Mouse (Mus musculus) regulatory T cell (primary cell): ENCODE measurements around the gene Orc5.
"Not testable (repeated sequence)": the region's sequence is repeated elsewhere in the genome, so short reads cannot be mapped to it uniquely, and the experiment has no call there.

ENCODE experiments used
- in situ Hi-C: fragments of 300-600 bp; cut with MboI, MseI; formaldehyde crosslinking; loops from one replicate; pipeline ENCODE4 v1.15.1; 2025; ENCODE audit warnings: high pct_unique_total_duplicates

Gene Orc5

DNA sequence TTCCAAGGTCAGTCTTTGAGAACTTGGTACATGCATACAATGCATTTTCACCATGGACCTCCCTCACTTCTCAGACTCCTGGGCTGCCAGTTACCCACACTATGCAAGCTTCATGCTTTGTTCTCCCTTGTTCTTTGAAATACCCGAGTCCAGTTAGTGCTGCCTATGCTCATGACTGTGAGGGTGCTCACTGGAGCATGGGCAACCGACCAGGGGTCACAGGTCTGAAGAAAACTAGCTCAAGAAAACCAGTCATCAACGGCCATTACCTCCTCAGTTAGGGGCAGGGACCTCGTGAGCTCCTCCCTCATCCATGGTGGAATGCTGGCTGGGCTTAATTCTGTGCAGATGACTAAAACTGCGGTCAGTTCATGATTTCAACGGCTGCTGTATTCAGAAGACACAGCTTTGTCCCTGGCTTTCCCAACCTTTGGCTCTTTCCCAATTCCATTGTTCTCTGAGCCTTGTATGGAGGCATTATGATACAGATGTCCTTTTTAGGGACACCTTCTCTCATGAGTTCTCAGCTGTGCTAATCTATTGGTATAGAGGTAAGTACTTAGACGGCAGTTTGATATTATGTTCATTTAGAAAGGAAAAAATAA is 11.1 kb downstream of the Orc5 start:
- in situ Hi-C loops = loop anchor here (25.0 kb wide), 1 partner anchor 752 kb away; the partner anchor contains the start of genes Dnajc2 and Psmc2

DNA sequence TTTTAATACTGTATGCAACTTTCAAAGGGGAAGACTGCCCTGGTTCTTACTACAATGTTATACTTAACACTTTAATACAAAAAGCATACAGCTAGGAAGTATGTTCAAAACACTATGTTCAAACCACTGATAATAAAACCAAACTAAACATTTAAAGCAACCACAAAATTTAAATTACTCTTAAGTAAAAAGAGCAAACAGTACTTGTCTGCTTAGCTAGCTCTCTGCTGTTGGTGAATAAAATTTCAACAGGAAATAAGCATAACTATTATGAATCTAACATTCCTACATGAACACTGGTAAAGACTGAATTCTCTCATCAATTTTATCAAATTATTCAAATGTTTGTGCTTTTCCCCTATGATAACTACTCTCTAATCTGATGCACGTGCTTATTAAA is 13.5 kb downstream of the Orc5 start:
- in situ Hi-C loops = loop anchor here (25.0 kb wide), 1 partner anchor 749 kb away; the partner anchor contains the start of genes Dnajc2 and Psmc2

DNA sequence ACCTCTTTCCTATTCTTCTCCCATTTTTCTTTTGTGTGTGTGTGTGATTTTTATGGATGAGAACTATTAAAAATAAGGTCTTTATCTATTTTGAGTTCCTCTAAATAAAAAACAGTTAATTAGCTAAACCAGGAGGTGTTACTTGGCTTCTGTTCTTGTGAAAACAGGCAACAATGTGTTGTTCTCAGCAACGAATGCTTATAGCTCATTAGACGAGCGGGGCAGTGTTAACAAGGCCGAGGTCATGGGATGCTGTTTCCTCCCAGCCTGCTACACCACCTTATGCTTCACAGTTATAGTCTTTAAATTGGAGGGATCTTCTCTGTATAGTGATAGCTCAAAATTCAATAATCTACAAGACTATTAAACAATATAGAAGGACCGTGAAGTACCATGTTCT is 17.7 kb downstream of the Orc5 start:
- in situ Hi-C loops = loop anchor here (25.0 kb wide), 1 partner anchor 745 kb away; the partner anchor contains the start of genes Dnajc2 and Psmc2

DNA sequence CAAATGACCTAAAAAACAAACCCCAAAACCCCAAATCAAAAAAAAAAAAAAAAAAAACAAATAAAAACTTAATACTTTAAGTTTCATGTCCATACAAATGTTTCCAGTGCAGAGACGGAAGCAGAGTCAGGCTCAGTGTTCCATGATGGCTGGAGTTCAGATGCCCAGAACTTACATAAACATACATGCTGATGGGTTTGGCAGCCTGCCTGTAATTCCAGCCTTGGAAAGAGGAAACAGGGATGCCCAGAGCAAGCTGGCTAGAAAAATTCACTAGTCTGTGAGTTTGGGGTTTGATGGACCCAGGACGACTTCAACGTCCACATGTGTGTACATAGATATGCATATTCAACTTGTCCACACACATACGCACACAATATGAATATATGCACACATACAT is 27.6 kb downstream of the Orc5 start:
- in situ Hi-C loops = no loop called here

DNA sequence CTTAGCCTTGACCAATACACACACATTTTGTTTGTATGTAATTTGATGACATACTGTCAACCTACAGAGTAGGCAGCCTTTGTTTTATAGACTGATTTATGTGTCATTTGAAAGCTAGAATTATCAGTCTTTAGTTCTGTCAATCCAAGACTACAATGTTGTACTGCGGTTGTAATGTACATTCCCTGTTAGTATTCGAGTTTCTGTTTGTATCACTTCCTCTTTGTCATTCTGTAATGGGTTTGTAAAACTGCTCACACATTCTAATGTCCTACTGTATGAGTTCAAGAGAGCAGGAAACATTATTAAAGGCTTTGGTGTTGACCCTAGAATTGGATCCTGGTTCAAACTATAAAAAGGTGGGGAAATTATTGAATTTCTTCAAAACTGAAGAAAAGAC is 30.5 kb downstream of the Orc5 start:
- in situ Hi-C loops = loop anchor here (10.0 kb wide), 1 partner anchor 705 kb away; no protein-coding TSS in a partner anchor

DNA sequence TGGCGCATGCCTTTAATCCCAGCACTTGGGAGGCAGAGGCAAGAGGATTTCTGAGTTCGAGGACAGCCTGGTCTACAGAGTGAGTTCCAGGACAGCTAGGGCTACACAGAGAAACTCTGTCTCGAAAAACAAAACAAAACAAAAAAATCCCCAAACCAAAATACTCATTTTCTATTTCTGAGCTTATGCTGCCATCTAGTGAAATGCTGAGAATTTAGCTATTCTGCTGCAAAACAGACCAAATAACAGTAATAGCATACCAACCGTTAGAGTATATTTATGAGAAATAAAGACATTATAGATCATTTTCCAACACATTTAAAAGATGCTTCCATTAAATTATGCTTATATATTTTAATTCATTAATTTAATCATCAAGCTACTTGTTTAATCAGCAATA is 34.5 kb downstream of the Orc5 start:
- in situ Hi-C loops = loop anchor here (10.0 kb wide), 1 partner anchor 709 kb away; no protein-coding TSS in a partner anchor

DNA sequence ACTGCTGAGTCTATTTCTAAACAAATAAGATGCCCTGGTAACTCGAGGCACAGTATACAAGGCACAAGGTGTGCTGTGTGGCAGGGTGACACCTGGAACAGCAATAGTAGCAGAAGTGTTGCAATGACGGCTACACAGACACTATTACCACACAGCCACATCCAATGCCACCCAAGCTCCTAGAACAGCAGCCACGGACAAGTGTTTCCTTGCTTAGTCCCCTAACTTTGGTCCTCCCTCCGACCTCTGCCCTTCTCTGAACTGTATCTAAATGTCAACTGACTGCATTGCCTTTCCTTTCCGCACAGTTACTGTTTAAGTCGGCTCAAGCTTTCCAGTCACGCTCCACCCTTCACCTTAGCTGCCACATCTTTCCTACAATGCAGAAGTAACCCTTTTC is 36.0 kb downstream of the Orc5 start:
- in situ Hi-C loops = loop anchor here (10.0 kb wide), 1 partner anchor 711 kb away; no protein-coding TSS in a partner anchor

DNA sequence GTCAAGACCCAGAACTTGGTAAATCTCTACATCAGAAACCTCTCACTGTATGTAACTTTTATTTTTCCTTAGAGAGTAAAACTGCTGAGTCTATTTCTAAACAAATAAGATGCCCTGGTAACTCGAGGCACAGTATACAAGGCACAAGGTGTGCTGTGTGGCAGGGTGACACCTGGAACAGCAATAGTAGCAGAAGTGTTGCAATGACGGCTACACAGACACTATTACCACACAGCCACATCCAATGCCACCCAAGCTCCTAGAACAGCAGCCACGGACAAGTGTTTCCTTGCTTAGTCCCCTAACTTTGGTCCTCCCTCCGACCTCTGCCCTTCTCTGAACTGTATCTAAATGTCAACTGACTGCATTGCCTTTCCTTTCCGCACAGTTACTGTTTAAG is 37.6 kb downstream of the Orc5 start:
- in situ Hi-C loops = loop anchor here (10.0 kb wide), 1 partner anchor 712 kb away; no protein-coding TSS in a partner anchor

DNA sequence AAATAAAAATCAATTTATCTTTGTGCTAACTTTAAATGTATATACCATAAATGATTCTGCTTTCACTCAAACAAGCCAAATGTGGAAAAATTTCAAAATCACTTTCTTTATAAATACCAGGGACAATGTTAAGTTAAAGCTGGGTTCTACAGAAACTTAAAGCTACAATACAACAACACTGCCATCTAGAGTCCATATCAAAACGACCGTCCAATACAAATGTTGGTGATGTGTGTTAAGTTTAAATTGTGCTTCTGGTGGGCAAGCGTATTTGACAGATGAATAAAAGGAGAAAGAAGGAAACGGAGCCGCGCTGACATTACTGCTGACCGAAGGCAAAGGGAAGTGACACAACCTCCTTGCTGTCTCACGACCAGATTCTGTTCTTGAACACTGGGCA is 38.4 kb downstream of the Orc5 start:
- in situ Hi-C loops = loop anchor here (10.0 kb wide), 1 partner anchor 713 kb away; no protein-coding TSS in a partner anchor

DNA sequence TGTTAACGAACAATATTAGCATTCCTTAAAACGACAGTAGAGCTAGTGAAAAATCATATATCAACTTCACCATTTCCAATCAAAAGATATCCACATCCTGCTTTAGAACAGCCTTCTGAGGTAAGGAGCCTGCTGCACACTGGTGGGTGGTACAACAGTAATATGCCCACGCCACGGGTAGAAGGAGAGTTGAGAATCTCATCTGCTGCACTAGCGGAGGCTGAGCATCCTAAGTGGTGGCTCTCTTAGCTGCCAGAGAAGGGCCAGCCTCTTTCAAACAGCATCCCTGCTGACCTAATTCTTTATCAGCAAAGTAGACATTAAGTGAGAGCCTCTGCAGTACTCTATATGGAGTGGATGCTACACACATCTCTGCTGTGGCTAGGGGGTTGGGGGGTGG is 41.7 kb downstream of the Orc5 start:
- in situ Hi-C loops = no loop called here

DNA sequence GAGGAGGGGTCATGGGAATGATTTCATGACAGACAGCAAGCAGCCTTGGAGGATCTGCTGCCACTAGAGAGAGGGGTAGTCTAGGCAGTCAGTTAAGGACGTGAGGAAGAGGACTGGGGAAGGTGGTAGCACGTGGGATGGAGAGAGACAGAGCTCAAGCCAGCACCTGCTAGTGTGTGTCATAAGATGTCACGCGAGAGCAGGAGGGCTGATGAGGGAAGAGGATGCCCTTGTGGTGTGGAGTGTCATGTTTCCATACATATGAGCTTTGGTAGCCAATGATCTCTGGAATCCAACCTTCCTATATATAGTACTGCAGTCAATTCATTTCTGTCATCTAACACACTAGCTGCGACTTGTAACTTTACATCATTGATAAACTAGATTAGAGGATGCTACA is 50.8 kb downstream of the Orc5 start:
- in situ Hi-C loops = no loop called here

DNA sequence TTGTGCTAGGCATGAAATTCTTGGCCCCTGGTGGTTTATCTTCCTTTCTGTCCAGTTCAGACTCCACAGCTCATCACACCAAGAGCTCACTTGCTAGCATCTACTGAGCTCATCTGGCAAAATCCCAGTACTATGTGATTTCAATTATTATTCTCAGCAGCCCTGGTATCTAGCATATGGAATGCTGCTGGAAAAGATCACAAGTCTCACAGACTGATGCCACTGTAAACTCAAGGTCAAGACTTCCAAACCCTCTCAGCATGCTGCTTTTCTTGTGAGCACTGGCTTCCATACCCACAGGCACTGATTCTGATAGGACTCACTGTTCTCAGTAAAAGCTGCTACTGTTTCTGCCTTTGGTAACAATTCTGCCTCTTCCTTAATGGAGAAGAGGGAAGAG is 59.1 kb downstream of the Orc5 start:
- in situ Hi-C loops = no loop called here

DNA sequence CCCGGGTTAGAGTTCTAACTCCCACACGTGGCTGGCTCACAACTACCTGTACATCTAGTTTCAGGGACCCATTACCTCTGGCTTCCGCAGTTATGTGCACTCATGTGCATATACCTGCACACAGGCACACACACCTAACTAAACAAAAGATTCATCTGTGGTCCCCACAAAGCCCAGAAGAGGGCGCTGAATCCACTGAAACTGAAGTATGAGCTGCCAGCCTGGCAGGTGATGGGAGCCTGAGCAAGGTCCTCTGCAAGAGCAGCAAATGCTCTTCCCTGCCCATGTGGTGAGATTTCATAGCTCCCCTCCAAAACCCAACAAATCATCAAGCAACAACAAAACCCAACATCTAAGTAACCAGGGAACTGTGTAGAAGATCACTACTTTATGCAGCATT is 61.1 kb downstream of the Orc5 start:
- in situ Hi-C loops = no loop called here

DNA sequence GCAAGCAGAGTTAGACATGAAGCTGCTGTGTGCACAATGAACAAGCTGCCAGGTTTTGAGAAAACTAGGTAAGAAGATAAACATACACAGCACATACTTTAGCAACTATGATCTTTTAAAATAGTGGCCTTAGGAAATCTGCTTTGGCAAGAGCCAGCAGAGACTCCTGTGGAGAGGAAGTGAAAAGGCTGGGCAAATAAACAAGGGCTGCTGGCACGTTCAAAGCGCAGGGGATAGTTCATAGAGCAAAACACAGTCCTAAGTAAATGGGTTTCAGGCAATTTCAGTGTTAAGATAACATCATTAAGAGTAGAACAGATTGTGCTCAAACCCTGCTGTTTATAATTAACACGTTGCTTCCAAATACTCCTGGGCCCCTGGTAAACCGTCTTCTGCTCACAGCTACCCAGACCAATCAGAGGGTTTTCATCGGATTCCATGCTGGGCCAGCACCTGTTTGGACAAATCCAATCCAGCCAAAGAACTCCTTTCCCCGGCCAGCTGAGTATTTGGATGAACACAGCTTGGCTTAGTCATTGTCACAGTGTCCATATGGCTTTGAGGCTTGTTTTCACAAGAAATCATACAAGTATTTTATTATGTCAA is 63.5 kb downstream of the Orc5 start:
- in situ Hi-C loops = no loop called here

DNA sequence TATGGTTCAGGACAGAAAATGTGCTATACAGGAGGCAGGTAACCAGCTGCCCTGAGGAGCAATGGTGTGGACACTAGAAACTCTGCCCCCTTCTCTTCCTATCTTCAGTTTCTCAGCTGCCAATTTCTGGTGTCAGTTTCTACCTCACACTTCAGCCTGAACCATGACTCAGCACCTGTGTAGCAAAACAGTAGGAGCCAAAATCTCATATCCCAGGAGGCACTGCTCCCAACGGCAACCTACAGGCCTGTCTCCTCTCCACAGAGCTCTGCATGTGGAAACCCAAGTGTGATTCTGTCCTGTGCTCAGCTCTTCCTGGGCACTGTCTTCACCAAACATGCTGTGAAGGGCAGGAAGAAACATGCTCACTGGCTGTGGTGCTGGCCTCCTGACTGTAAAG is 64.5 kb downstream of the Orc5 start:
- in situ Hi-C loops = no loop called here

DNA sequence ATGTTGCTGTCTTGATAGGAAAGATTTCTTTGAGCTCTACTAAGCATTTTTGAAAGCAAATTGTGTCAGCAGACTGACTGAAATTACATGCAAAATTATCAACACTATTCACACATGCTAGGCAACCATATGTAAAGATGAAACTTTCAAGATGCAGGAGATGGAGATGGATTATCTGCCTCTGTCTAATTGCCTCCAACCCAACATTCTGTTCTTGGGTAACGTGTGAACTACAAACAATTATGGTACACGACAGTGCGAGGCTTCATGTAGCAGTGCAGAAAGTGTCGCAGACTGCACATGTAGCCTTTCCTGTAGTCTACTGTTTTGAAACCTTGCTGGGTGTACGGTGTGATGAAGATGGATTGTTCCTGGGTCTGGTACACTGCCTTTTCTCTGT is 67.7 kb downstream of the Orc5 start:
- in situ Hi-C loops = no loop called here

DNA sequence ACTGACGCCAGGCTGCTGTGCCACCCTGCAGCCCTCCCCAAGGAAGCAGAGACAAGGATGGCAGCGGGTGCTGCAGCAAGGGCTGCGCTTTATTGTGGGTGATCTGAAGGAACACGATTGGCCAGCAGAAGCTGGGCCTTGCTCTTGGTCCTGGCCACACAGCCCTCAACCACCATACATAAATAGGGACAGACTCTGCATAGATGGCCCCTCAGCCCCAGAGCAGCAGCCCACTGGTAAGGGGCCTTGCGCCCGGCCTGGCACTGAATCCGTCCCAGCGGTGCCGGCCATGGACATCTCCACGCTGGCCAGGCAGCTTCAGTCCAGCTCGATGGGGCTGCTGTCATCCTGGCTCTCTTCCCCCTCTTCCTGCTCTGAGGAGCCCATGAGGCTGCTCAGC is 77.8 kb downstream of the Orc5 start:
- in situ Hi-C loops = not testable (repeated sequence)

DNA sequence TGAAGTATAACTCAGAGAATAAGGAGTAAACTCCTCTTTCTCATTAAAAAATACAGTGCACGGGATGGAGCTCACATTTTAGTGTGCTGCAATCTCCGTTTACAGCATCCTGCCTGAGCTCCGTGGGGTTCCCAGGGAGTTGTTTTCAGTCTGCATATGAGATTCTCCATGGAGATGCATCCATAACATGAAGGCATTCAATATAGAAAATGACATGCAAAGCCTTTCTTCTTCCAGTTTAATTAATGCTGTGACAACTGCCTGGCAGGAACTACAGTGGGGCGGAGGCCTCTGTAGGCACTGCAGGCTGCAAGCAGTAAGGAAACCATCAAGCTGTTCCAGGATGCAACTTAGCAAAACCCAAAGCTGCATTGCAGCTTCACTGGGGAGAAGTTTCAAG is 79.0 kb downstream of the Orc5 start:
- in situ Hi-C loops = no loop called here

DNA sequence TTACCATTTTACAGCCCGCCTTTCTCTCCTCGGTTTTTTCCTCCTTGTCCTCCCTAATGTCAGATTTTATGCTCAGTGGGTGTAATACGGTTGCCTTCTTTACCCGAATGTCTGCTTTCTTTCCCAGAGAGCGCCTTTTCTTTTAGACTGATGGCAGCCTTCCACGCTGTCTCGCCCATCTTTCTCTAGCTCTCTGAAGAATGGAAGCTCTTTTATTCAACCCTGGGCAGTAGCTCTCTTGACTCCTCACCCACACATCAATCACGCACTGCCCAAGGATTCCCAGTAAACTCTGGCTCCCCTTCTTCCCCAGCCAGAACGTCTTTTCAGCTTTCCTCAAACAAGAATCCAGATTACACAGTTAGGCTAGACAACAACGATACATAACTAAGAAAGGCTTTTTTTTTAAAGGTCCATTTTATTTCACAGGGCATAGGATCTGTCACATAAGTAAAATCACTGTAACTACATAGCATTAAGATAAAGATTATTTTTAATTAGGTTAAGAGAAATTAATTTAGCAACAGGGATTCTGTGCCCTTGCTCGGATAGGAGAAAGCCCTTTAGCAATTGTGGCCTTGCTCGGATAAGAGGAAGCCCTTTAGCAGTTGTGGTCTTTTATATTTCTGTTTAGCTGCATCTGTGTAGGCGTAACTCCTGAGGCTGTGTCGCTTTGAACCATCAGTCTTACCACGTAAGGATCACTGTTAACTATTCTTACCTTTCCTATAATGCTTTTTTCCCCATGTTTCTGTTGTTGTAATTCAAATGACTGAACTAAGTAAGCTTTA is 97.2 kb downstream of the Orc5 start:
- in situ Hi-C loops = no loop called here

DNA sequence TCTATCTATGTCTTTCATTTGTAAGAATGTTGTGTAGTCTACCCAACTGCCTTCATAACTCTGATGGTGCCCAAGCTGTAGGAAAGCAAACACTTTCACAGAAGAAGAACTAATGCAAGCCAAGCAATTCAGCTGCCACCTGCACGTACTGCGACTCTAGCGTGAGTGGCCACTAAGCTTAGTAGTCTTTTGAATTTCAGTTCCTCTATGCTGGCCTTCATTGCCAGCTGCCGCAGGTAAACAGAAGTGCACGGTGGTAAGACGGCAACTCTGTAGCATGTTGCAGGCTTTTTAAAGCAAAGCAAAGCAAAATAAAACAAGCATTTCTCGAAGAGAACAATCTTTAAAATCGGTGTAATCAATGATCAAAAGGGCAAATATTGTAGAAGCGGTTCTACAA is 97.8 kb downstream of the Orc5 start:
- in situ Hi-C loops = no loop called here

DNA sequence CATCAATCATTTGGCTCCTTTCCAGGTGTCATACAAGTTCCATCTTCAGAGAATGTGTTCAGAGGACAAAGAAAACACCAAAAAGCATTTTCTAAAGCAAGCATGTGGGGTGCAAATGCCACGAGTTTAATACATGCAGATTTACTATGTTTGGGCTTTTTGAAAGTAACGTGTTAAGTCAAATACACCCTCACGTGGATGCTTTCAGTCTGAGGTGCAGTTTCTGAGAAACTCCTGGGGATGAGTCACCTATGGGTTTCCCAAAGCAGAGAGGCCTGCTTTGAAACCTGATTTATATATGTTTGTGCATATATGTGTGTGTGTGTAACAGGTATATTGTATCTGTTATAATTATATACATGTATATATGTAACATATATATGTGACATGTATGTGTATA is 98.5 kb downstream of the Orc5 start:
- in situ Hi-C loops = no loop called here

DNA sequence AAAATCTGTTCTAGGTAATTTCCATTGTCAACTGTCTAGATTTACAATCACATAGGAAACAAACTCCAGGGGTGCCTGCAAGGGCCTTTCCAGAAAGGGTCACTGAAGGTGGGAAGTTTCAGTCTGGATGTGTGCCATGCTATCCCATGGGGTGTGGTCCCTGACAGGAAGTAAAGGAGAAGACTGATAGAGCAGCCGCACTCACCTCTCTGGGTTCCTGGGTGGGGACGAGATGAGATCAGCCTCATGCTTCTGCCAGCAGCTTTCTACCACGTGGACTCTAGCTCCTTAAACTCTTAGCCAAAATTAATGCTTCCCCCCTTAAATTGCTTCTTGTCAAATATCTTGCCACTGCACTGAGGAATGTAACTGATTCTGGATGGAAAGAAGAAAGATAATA is 100.7 kb downstream of the Orc5 start:
- in situ Hi-C loops = no loop called here
